Mouse (Mus musculus) embryonic fibroblast, embryonic 13.5 days (primary cell): ENCODE data around the gene Ankrd53.

Experiments
- CTCF ChIP-seq: IDR thresholded peaks from 2 replicates; pipeline ENCODE4 v1.5.1; 2011; ENCODE audit warnings: mild to moderate bottlenecking, control low read depth, low read length, moderate library complexity, borderline replicate concordance; ENCODE audit not compliant: insufficient read depth
- POLR2A ChIP-seq: IDR thresholded peaks from 2 replicates; pipeline ENCODE4 v1.6.1; 2011; ENCODE audit warnings: low read depth, mild to moderate bottlenecking, control low read depth, low read length, moderate library complexity

- TF ChIP-seq CTCF (no peak), POLR2A (no peak)
Observed at GRCm38 (mm10) chr6:83745466-83745865, 17.0 kb upstream of the Ankrd53 start.
